Mouse (Mus musculus) urinary bladder, postnatal 4 days (tissue): ENCODE results near the gene Caprin2.

Experiments used
- DNase-seq, 2 experiments: peaks; one replicate each; pipeline ENCODE4 v3.0.0; 2021 to 2022; ENCODE audit warnings: low spot score in 2 of 2

The Caprin2 gene

DNA sequence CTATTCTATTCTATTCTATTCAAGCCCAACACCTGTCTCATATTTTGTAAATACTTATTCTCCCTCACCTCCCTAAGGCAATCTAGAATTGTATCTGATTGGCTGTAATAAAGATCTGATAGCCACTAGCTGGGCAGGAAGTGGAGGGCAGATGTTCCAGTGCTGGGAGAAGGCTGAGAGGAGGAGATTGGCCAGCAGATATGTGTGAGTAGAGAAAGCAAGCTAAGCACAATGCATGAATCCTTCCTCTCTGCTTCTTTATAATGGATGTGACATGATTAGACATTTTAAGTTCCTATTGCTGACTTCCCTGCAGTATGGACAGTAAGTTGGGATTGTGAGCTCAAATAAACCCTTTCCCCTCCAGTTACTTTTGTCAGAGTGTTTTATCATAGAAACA, 57.6 kb downstream of the Caprin2 start:
- DNase-seq, result no peak

DNA sequence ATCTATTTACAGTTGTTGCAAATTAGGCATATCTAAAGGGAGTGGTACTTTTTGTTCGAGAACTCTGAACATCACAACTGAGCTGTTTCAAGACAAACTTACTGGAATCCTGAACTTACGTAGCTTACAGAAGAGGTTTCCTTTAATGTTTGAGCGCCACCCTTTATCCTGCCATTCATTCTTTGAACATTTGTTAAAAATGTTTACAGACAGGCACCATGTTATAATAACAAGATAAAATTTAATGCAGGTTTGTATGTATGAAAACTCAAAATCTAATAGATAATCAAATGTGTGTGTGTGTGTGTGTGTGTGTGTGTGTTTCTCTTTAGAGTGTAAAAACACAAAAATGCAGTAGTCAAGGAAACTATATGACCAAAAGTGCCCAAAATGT, 64.3 kb downstream of the Caprin2 start:
- DNase-seq, result no peak

GRCm38 (mm10) chr6:148830748-148831727, 65.0 kb downstream of the Caprin2 start, which contains the start of gene Ipo8:
Ipo8 (minus strand) TSS chr6:148831467.
- peak; percentile 86 to 87 for DNase-seq

GRCm38 (mm10) chr6:148830355-148830747, 65.7 kb downstream of the Caprin2 start:
- no peak for DNase-seq

- DNase-seq, result no peak
These were observed 69.9 kb downstream of the Caprin2 start for GRCm38 (mm10) chr6:148826119-148826518.

DNA sequence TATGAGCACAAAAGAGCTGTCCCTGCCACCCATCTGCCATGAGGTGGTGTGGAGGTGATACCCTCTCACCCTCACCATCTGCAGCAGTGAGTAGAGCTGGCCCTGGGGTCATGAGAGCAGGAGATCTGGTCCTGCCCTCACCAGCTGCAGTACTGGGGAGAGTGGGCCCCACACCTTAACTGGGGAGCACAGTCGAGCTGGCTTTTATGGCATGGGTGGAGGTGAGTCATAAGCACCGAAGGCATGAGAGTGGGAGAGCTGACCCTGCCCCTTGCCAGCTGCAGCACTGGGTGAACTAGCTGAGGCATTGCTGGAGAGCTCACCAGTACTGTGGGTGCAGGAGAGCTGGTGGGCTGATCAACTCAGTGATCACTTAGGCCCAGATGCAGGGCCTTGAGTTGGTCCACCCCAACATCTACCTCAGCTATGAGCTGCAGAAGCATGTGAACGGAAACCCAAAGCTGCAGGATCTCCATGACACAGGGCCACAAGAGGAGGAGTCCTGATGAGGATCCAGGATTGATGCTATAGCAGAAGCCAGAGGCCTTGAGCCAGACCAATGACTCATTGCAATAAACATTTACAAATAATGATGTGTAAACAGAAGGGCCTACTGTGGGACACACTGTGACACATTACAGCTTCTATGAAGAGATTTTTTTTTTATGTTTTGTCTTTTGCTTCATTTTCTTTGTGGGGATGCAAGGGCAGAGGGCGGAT, 77.3 kb downstream of the Caprin2 start:
- DNase-seq, result no peak

- no peak for DNase-seq
These were observed 79.3 kb downstream of the Caprin2 start for GRCm38 (mm10) chr6:148816751-148817150.

DNA sequence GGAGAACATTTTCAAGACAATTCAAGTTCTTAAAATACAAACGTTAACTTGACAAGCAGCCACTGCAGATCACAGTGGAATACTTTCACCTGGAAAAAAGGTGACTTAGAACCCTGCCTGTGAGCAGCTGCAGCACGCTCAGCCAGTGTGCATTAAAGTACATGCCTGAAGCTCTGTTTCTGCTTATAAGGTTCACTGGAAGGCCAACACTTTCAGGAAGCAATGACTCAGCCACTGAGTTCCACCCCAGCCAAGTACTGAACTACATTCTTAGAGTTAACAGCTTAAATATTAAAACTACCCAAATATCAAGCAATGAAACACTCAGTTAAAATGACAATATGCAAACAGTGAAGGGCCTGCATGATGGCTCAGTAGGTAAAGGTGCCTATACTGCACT, 84.9 kb downstream of the Caprin2 start:
- DNase-seq, result no peak

GRCm38 (mm10) chr6:148799773-148800172, 96.3 kb downstream of the Caprin2 start:
- DNase-seq, result no peak

GRCm38 (mm10) chr6:148795145-148795544, 100.9 kb downstream of the Caprin2 start:
- no peak for DNase-seq
